Mouse (Mus musculus): ENCODE results near the gene Arhgef12.
"Not testable (repeated sequence)": the region's sequence is repeated elsewhere in the genome, so short reads cannot be mapped to it uniquely, and the experiment has no call there.

Arhgef12 gene

GRCm38 (mm10) chr9:43107187-43107517, at the start of gene Arhgef12:
Gene Arhgef12 (minus strand): TSS chr9:43107239.
- peak in 1 of 2 experiments; percentile 42 for DNase-seq (ENCODE audit: low spot score in 2 of 2)

GRCm38 (mm10) chr9:43155960-43156359, 48.9 kb upstream of the Arhgef12 start:
- DNase-seq (ENCODE audit: low spot score in 2 of 2), result no peak

- DNase-seq (ENCODE audit: low spot score in 2 of 2), result no peak
These were observed 44.7 kb upstream of the Arhgef12 start for GRCm38 (mm10) chr9:43151779-43152178.

GRCm38 (mm10) chr9:43150957-43151356, 43.9 kb upstream of the Arhgef12 start:
- no peak for DNase-seq (ENCODE audit: low spot score in 2 of 2)

GRCm38 (mm10) chr9:43150075-43150474, 43.0 kb upstream of the Arhgef12 start:
- DNase-seq (ENCODE audit: low spot score in 2 of 2), result peak in 1 of 2 experiments; percentile 20

- DNase-seq (ENCODE audit: low spot score in 2 of 2), result no peak
These were observed 42.5 kb upstream of the Arhgef12 start for GRCm38 (mm10) chr9:43149498-43149897.

GRCm38 (mm10) chr9:43145196-43145595, 38.2 kb upstream of the Arhgef12 start:
- no peak for DNase-seq (ENCODE audit: low spot score in 2 of 2)

- DNase-seq (ENCODE audit: low spot score in 2 of 2), result no peak
These were observed 37.3 kb upstream of the Arhgef12 start for GRCm38 (mm10) chr9:43144206-43144810.

- peak; percentile 54 to 69 for DNase-seq (ENCODE audit: low spot score in 2 of 2)
These were observed 34.8 kb upstream of the Arhgef12 start for GRCm38 (mm10) chr9:43141839-43142238.

- DNase-seq (ENCODE audit: low spot score in 2 of 2), result no peak
These were observed 26.5 kb upstream of the Arhgef12 start for GRCm38 (mm10) chr9:43133525-43133924.

- DNase-seq (ENCODE audit: low spot score in 2 of 2), result no peak
These were observed 25.3 kb upstream of the Arhgef12 start for GRCm38 (mm10) chr9:43132380-43132779.

- no peak for DNase-seq (ENCODE audit: low spot score in 2 of 2)
These were observed 24.9 kb upstream of the Arhgef12 start for GRCm38 (mm10) chr9:43131940-43132339.

- no peak for DNase-seq (ENCODE audit: low spot score in 2 of 2)
These were observed 23.6 kb upstream of the Arhgef12 start for GRCm38 (mm10) chr9:43130684-43131083.

- DNase-seq (ENCODE audit: low spot score in 2 of 2), result no peak
These were observed 20.2 kb upstream of the Arhgef12 start for GRCm38 (mm10) chr9:43127101-43127787.

- no peak for DNase-seq (ENCODE audit: low spot score in 2 of 2)
These were observed 15.3 kb upstream of the Arhgef12 start for GRCm38 (mm10) chr9:43122379-43122778.

GRCm38 (mm10) chr9:43121948-43122347, 14.9 kb upstream of the Arhgef12 start:
- DNase-seq (ENCODE audit: low spot score in 2 of 2), result not testable (repeated sequence)

- no peak for DNase-seq (ENCODE audit: low spot score in 2 of 2)
These were observed 9.9 kb upstream of the Arhgef12 start for GRCm38 (mm10) chr9:43116997-43117336.

- DNase-seq (ENCODE audit: low spot score in 2 of 2), result peak; percentile 58 to 60
These were observed 9.3 kb upstream of the Arhgef12 start, which contains the start of gene Tmem136 for GRCm38 (mm10) chr9:43116134-43116996. Gene Tmem136 (minus strand): TSS chr9:43116570.

- DNase-seq (ENCODE audit: low spot score in 2 of 2), result no peak
These were observed 8.5 kb upstream of the Arhgef12 start for GRCm38 (mm10) chr9:43115431-43116133.

GRCm38 (mm10) chr9:43114833-43115232, 7.8 kb upstream of the Arhgef12 start:
- DNase-seq (ENCODE audit: low spot score in 2 of 2), result no peak

- DNase-seq (ENCODE audit: low spot score in 2 of 2), result no peak
These were observed 3.4 kb upstream of the Arhgef12 start for GRCm38 (mm10) chr9:43110286-43110980.
